Mouse (Mus musculus) G1E (cell line): Measurements from ENCODE around the gene Taf4. TPM values are rescaled to one million over a fixed set of nuclear protein-coding genes. Genes with fewer than 3 reads are reported as not detected.

ENCODE experiments used
- ATAC-seq: 2 replicates; pipeline ENCODE4 v1.8.0; 2016; ENCODE audit warnings: mild to moderate bottlenecking; ENCODE audit not compliant: insufficient number of reproducible peaks, poor library complexity, low FRiP score, severe bottlenecking; ENCODE audit errors: extremely low read depth
- DNase-seq: peaks from one replicate; pipeline ENCODE4 v3.0.0; 2012; ENCODE audit warnings: low spot score
- H3K27me3 ChIP-seq: 2 replicates; pipeline ENCODE4 v1.6.1; 2012; ENCODE audit warnings: mild to moderate bottlenecking, low read length, inconsistent platforms; ENCODE audit not compliant: insufficient read depth
- H3K36me3 ChIP-seq: replicated peaks from 2 replicates; pipeline ENCODE3; 2012; ENCODE audit warnings: mild to moderate bottlenecking, inconsistent platforms
- H3K4me1 ChIP-seq: 2 replicates; pipeline ENCODE4 v1.6.1; 2012; ENCODE audit warnings: low read depth, low read length, inconsistent platforms, mixed read lengths; ENCODE audit not compliant: insufficient read depth
- H3K4me3 ChIP-seq: 2 replicates; pipeline ENCODE4 v1.5.1; 2012; ENCODE audit warnings: low read depth, mild to moderate bottlenecking, inconsistent platforms, low read length, moderate library complexity, mixed read lengths
- H3K9me3 ChIP-seq: replicated peaks from 2 replicates; pipeline ENCODE4 v1.6.1; 2012; ENCODE audit warnings: inconsistent platforms
- CTCF ChIP-seq: IDR thresholded peaks from 2 replicates; pipeline ENCODE4 v1.5.1; 2012; ENCODE audit warnings: low read depth, low read length, inconsistent platforms, mixed read lengths
- GATA1 ChIP-seq: IDR thresholded peaks from 2 replicates; pipeline ENCODE4 v1.6.1; 2012; ENCODE audit warnings: borderline replicate concordance, low read length, inconsistent platforms, mixed read lengths
- GATA2 ChIP-seq: IDR thresholded peaks from 2 replicates; pipeline ENCODE4 v1.6.1; 2012; ENCODE audit warnings: low read depth, low read length, inconsistent platforms, borderline replicate concordance
- POLR2AphosphoS5 ChIP-seq: IDR thresholded peaks from 2 replicates; pipeline ENCODE4 v1.6.1; 2012; ENCODE audit warnings: low read depth, low read length, inconsistent platforms; ENCODE audit not compliant: insufficient replicate concordance
- TAL1 ChIP-seq: conservative IDR thresholded peaks from 2 replicates; pipeline ENCODE4 v1.6.1; 2012; ENCODE audit warnings: low read depth, low read length, inconsistent platforms, mixed read lengths
- polyA plus RNA-seq: library from polyadenylated mRNA; stranded (reverse); fragments of >175 nt; gene quantifications from 2 replicates; pipeline ENCODE4 v1.2.3, GENCODE M21; 2012
- total RNA-seq, 2 experiments: library from RNA; stranded (forward) in 1 of 2; stranded (reverse) in 1 of 2; fragments of 200-1000 nt in 1 of 2; fragments of >200 nt in 1 of 2; fragmentation: Nextera tagmentation in 1 of 2; gene quantifications; 2 replicates each; pipeline ENCODE4 v1.2.3; 2014 to 2017

Taf4 gene
- total and polyA plus RNA-seq, 3 experiments = 14.2 to 37.3 (median 29.3) TPM

DNA sequence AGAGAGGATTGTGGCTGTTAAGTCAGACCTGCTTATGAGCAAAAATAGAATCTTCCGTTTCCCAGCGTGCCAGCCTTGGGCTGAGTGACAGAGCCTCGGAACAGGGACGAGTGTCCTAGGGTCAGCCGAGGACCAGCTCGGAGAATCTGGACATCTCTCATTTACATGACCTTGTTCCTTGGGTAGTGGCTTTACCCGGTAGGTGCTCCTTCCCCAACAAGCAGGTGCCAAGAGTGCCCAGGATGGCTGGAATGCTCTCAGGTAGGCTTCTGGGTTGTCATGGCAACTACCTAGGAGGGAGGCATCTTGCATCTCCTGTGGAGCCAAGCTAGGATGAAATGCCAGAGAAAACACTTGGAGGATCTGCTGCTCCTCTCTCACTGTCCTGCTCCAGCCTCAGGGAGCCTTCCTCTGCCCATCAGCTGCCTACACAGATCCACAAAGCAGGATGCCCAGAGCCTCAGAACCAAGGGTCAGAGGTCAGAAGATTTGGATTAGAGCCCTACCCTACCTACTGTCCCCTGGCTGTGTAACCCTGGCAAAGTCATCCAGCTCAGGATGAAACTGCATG is 43.7 kb upstream of the Taf4 start:
- TF ChIP-seq POLR2AphosphoS5 (no peak), TAL1 (no peak), GATA1 (no peak), CTCF (no peak), GATA2 (no peak)
- H3K36me3 ChIP-seq = no peaks in the 10 kb centered on the region
- H3K27me3 ChIP-seq = peaks cover 77% of the 10 kb centered on the region
- DNase-seq (no peak), ATAC-seq (no peak)
- no peak overlapping the region for H3K4me3 ChIP-seq
- H3K9me3 ChIP-seq = no peaks in the 10 kb centered on the region
- peaks cover 17% of the 10 kb centered on the region for H3K4me1 ChIP-seq

DNA sequence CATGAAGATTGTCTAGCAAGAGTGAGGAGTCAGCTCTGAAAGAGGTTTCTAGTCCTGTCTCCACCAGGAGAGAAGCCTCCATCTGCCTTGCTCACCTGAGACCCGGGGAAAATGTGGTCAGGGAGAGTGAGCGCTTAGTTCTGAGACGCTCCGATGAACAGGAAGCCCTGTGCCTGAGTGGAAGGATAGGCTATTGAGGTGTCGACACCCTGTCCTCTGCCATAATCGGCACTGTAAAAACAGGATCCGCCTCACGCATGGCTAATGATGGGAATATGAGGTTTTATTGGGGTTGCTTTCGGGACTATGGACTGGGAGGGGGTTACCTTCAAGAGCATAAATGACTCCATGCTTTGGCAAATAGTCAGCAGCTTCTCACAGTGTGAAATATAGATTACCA is 42.1 kb upstream of the Taf4 start:
- Histone ChIP-seq H3K9me3 (no peaks in the 10 kb centered on the region), H3K4me3 (no peak overlapping the region), H3K36me3 (no peaks in the 10 kb centered on the region), H3K27me3 (peaks cover 92% of the 10 kb centered on the region), H3K4me1 (peaks cover 9% of the 10 kb centered on the region)
- TF ChIP-seq CTCF (no peak), GATA2 (no peak), POLR2AphosphoS5 (no peak), GATA1 (no peak), TAL1 (no peak)
- DNase-seq (no peak), ATAC-seq (no peak)

- Histone ChIP-seq H3K36me3 (no peaks in the 10 kb centered on the region), H3K27me3 (peaks cover 85% of the 10 kb centered on the region), H3K4me3 (no peak overlapping the region), H3K9me3 (no peaks in the 10 kb centered on the region), H3K4me1 (no peaks in the 10 kb centered on the region)
- ATAC-seq = no peak
- DNase-seq = no peak
- no peak for TF ChIP-seq GATA2
- TF ChIP-seq POLR2AphosphoS5 = no peak
- no peak for TF ChIP-seq TAL1
- TF ChIP-seq CTCF = no peak
- TF ChIP-seq GATA1 = no peak
Measured at GRCm38 (mm10) chr2:180017632-180018031, 41.2 kb upstream of the Taf4 start.

- Histone ChIP-seq H3K36me3 (no peaks in the 10 kb centered on the region), H3K4me1 (no peaks in the 10 kb centered on the region), H3K9me3 (no peaks in the 10 kb centered on the region), H3K27me3 (peaks cover 48% of the 10 kb centered on the region), H3K4me3 (no peak overlapping the region)
- ATAC-seq (no peak), DNase-seq (no peak)
- no peak for TF ChIP-seq CTCF
- no peak for TF ChIP-seq TAL1
- TF ChIP-seq POLR2AphosphoS5 = no peak
- TF ChIP-seq GATA1 = no peak
Measured at GRCm38 (mm10) chr2:180013686-180014085, 37.2 kb upstream of the Taf4 start.

DNA sequence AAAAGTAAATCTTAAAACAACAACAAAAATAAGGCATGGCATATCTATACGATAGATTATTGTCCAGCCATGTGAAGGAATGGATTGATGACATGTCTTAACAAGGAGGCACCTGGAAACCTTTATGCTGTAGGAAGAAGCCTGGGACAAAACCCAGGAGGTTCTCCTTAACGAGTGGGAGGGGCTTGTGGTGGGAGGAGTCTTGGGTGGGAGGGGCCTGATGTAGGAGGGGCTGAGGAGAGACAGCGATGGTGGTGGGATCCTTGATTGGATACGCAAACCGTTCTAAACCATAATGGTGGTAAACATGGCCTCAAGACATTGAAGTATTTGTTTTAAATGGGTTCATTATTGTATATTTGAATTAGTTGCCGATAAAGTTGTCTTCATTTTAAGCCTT is 34.9 kb upstream of the Taf4 start:
- H3K4me3 ChIP-seq = no peak overlapping the region
- peaks cover 35% of the 10 kb centered on the region for H3K27me3 ChIP-seq
- no peaks in the 10 kb centered on the region for H3K4me1 ChIP-seq
- H3K36me3 ChIP-seq = no peaks in the 10 kb centered on the region
- ATAC-seq (no peak), DNase-seq (no peak)
- no peaks in the 10 kb centered on the region for H3K9me3 ChIP-seq
- TF ChIP-seq POLR2AphosphoS5 (no peak), TAL1 (no peak), GATA1 (no peak), CTCF (no peak), GATA2 (no peak)

DNA sequence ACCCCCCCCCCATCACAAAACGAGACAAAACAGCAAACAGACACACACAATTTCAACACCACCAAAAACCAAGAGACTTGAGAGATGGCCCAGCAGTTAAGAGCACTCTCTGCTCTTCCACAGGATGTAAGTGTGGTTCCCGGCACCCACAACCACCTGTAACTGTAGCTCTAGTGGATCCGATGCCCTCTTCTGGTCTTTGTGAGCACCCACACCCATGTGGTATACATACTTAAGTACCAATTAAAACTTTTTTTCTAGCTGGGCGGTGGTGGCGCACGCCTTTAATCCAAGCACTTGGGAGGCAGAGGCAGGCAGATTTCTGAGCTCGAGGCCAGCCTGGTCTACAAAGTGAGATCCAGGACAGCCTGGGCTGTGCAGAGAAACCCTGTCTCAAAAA is 34.2 kb upstream of the Taf4 start:
- DNase-seq (no peak), ATAC-seq (no peak)
- Histone ChIP-seq H3K4me3 (no peak overlapping the region), H3K4me1 (no peaks in the 10 kb centered on the region), H3K9me3 (no peaks in the 10 kb centered on the region), H3K36me3 (no peaks in the 10 kb centered on the region), H3K27me3 (peaks cover 39% of the 10 kb centered on the region)
- TF ChIP-seq CTCF (no peak), POLR2AphosphoS5 (no peak), GATA2 (no peak), TAL1 (no peak), GATA1 (no peak)

DNA sequence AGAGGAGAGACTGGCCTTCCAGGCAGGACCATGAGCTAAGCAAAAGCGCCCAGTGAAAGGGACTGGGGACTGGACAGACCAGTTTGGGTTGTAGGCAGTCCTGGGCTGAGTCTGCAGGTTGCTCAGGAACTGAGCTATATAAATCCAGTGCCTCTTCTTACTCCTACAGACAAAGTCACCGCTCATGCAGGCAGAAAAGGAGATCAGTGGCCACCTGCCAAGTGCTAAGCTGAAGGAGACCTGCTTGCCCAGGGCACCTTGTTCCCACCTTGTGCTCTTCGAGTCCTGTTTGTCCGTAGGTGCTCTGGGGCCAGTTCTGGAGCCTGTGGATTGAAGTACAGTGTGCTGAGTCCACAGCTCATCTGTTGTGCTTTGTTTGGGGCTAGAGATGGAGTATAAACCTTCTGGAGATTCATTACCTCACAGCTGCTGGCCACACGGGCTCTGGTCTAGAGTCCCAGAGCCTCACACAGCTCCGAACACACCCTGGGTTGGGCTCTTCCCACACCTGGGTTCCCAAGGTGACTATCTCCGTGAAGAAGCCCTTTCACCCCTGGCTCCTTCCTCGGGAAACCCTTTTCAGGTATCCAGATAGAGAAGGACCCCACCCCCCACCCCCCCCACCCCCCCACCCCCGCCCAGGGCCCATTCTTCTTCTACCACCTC is 30.0 kb upstream of the Taf4 start:
- DNase-seq = no peak

More for the DNA sequence above, 30.0 kb upstream of the Taf4 start:
- no peaks in the 10 kb centered on the region for H3K4me1 ChIP-seq
- no peak for TF ChIP-seq CTCF
- no peak for TF ChIP-seq POLR2AphosphoS5
- no peak for TF ChIP-seq GATA1
- no peak for TF ChIP-seq TAL1
- TF ChIP-seq GATA2 = no peak
- H3K9me3 ChIP-seq = no peaks in the 10 kb centered on the region
- H3K4me3 ChIP-seq = no peak overlapping the region
- H3K36me3 ChIP-seq = no peaks in the 10 kb centered on the region
- ATAC-seq = no peak
- H3K27me3 ChIP-seq = peaks cover 38% of the 10 kb centered on the region
